Mouse (Mus musculus): ENCODE results near the gene Mier2. TPM values are rescaled to one million over a fixed set of nuclear protein-coding genes. Genes with fewer than 3 reads are reported as not detected.

Gene Mier2
- total and polyA plus RNA-seq, 2 experiments from 2014 or later, result 43.3 to 95.6 TPM

DNA sequence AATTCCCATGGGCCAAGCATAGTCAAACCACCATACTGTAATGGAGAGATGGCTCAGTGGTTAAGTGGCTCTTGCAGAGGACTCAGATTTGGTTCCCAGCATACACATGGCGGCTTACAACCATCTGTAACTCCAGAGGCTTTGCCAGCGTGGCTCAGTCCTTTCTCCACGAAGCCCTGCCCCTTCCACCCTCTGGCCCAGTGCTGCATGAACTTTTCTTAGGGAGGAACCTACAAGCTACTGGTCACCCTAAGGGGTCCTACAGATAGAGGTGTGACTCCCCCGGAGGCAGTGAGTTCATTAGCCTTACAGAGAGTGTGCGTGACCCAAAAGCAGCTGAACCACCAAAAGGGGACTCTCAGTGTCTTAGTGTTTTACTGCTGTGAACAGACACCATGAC is 2.0 kb upstream of the Mier2 start:
- Histone ChIP-seq H3K9me3 (ENCODE audit: low read length) (no peaks in the 10 kb centered on the region), H3K27me3 (ENCODE audit: insufficient read depth, low read length) (no peaks in the 10 kb centered on the region), H3K36me3 (ENCODE audit: insufficient read depth, low read length) (no peaks in the 10 kb centered on the region), H3K27ac (ENCODE audit: low read depth, low read length) (no peak overlapping the region), H3K4me3 (ENCODE audit: low read depth, low read length) (no peak overlapping the region), H3K4me1 (ENCODE audit: insufficient read depth, low read length) (peaks cover 8% of the 10 kb centered on the region), H3K9ac (replicated peaks; ENCODE audit: low read length, poor library complexity, severe bottlenecking) (no peak overlapping the region), H3K4me2 (ENCODE audit: low read depth, low read length, poor library complexity, severe bottlenecking) (no peak overlapping the region)
- no peak for ATAC-seq (ENCODE audit: low FRiP score)
- TF ChIP-seq CTCF (IDR thresholded peaks at IDR 0.05), result no peak
- WGBS, result 92% methylated on average over 5 of the region's 5 CpGs
- DNase-seq (ENCODE audit: low spot score), result no peak

DNA sequence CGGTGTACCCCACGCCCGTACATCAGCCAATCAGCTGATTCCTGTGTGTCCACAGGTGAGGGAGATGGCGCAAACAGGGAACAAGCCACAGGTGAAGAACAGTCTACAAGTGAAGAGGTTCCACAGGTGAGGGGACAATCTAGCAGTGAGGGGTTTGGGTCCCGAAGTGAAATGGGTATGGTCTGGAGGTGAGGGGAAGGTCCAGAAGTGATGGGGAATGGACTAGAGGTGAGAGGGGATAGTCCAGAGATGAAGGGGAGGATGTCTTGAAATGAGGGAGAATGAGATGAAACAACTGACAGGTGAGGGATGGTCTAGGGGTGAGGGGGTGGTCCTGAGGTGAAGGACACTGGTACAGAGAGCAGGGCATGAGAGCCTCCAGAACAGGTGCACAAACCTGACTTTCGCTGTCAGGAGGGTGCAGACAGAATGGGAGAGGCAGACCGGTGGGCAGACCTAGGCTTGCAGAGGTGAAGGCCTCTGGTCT is 282 bp upstream of the Mier2 start:
- Histone ChIP-seq H3K36me3 (ENCODE audit: insufficient read depth, low read length) (no peaks in the 10 kb centered on the region), H3K27ac (ENCODE audit: low read depth, low read length) (no peak overlapping the region; the same call in 1 of the 2 replicates), H3K4me1 (ENCODE audit: insufficient read depth, low read length) (peaks cover 8% of the 10 kb centered on the region), H3K9ac (replicated peaks; ENCODE audit: low read length, poor library complexity, severe bottlenecking) (peak overlapping the region; percentile 75), H3K4me3 (ENCODE audit: low read depth, low read length) (peak overlapping the region; percentile 87), H3K27me3 (ENCODE audit: insufficient read depth, low read length) (no peaks in the 10 kb centered on the region), H3K4me2 (ENCODE audit: low read depth, low read length, poor library complexity, severe bottlenecking) (peak overlapping the region; percentile 87), H3K9me3 (ENCODE audit: low read length) (no peaks in the 10 kb centered on the region)
- 24% methylated on average over 7 of the region's 7 CpGs for WGBS
- no peak for ATAC-seq (ENCODE audit: low FRiP score)
- DNase-seq (ENCODE audit: low spot score), result no peak
- TF ChIP-seq CTCF (IDR thresholded peaks at IDR 0.05), result no peak

DNA sequence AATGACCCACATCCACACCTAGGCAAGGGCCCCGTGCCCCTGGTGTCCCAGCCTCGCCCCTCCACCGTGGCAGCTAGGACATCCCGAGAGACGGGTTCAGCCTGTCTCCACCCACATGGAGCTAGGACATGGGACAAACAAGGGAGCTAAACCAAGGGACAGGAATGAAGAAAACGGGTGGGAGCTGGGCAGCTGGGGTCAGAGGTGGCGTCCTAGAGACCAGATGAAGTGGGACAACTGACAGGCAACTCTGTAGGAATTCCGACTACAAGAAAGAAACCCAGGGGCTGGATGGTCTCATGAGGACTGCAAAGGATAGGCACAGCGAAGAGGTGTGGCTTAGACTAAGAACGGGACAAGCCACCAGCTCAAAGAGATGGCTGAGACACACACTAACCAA is 1.3 kb downstream of the Mier2 start:
- Histone ChIP-seq H3K4me1 (ENCODE audit: insufficient read depth, low read length) (peaks cover 8% of the 10 kb centered on the region), H3K4me3 (ENCODE audit: low read depth, low read length) (peak overlapping the region; percentile 87), H3K4me2 (ENCODE audit: low read depth, low read length, poor library complexity, severe bottlenecking) (peak overlapping the region; percentile 87), H3K27ac (ENCODE audit: low read depth, low read length) (no peak overlapping the region), H3K36me3 (ENCODE audit: insufficient read depth, low read length) (peaks cover 16% of the 10 kb centered on the region), H3K9ac (replicated peaks; ENCODE audit: low read length, poor library complexity, severe bottlenecking) (peak overlapping the region; percentile 75), H3K27me3 (ENCODE audit: insufficient read depth, low read length) (no peaks in the 10 kb centered on the region), H3K9me3 (ENCODE audit: low read length) (no peaks in the 10 kb centered on the region)
- TF ChIP-seq CTCF (IDR thresholded peaks at IDR 0.05), result no peak
- ATAC-seq (ENCODE audit: low FRiP score) (no peak), DNase-seq (ENCODE audit: low spot score) (no peak)
- WGBS, result 35% methylated on average over 10 of the region's 10 CpGs

DNA sequence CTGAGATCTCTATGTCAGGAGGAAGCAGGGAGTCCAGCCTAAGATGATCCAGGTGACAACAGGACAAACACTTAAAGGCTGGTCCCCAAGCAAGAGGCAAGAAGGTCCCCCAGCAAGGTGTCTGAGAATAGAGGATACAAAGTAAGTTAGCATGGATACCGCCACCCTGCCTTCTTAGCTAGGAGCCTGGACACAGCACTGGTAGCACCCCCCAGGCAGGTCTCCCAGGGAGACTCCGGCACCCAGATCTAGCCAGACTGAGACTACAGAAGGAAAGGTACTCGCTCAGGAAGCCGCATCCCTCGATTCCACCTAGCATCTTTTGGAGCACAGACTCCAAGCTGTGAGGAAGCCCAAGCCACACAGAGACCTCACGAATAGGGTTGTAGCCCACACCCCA is 1.8 kb downstream of the Mier2 start:
- no peaks in the 10 kb centered on the region for H3K9me3 ChIP-seq (ENCODE audit: low read length)
- H3K36me3 ChIP-seq (ENCODE audit: insufficient read depth, low read length), result peaks cover 21% of the 10 kb centered on the region
- H3K9ac ChIP-seq (replicated peaks; ENCODE audit: low read length, poor library complexity, severe bottlenecking), result 0 out of 2 replicates have a peak overlapping the region, but pooled peaks have one; percentile 19
- H3K4me2 ChIP-seq (ENCODE audit: low read depth, low read length, poor library complexity, severe bottlenecking), result peak overlapping the region; percentile 87; the same call in 1 of the 2 replicates
- H3K27me3 ChIP-seq (ENCODE audit: insufficient read depth, low read length), result no peaks in the 10 kb centered on the region
- no peak overlapping the region for H3K27ac ChIP-seq (ENCODE audit: low read depth, low read length)
- 0 out of 2 replicates have a peak overlapping the region, but pooled peaks have one; percentile 87 for H3K4me3 ChIP-seq (ENCODE audit: low read depth, low read length)
- DNase-seq (ENCODE audit: low spot score), result no peak
- WGBS, result 93% methylated on average over 6 of the region's 6 CpGs
- no peak for ATAC-seq (ENCODE audit: low FRiP score)
- no peak for TF ChIP-seq CTCF (IDR thresholded peaks at IDR 0.05)
- H3K4me1 ChIP-seq (ENCODE audit: insufficient read depth, low read length), result peaks cover 8% of the 10 kb centered on the region

DNA sequence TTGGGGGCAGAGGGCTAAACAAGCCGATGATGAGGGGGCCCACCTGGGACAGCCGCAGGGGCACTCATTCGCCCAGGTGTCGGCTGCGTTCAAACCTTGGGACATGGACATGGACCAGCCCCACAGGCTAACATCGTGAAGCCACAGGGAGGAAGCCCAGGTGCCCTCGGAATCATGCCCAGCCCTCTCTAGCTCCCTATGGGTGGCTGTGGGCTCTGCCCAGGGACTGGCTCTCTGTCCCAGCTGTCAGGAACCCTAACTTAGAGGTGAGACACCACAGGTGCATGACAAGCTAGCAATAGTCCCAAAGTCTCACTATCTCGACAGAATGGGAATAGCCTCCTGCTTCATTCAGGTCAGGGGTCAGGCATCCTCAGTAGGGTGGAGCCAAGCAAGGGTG is 2.5 kb downstream of the Mier2 start:
- 91% methylated on average over 8 of the region's 8 CpGs for WGBS
- H3K9me3 ChIP-seq (ENCODE audit: low read length), result no peaks in the 10 kb centered on the region
- H3K4me1 ChIP-seq (ENCODE audit: insufficient read depth, low read length), result peaks cover 8% of the 10 kb centered on the region
- ATAC-seq (ENCODE audit: low FRiP score), result no peak
- peaks cover 27% of the 10 kb centered on the region for H3K36me3 ChIP-seq (ENCODE audit: insufficient read depth, low read length)
- no peak for TF ChIP-seq CTCF (IDR thresholded peaks at IDR 0.05)
- DNase-seq (ENCODE audit: low spot score), result no peak
- H3K27ac ChIP-seq (ENCODE audit: low read depth, low read length), result no peak overlapping the region
- no peaks in the 10 kb centered on the region for H3K27me3 ChIP-seq (ENCODE audit: insufficient read depth, low read length)
- no peak overlapping the region for H3K4me2 ChIP-seq (ENCODE audit: low read depth, low read length, poor library complexity, severe bottlenecking)
- H3K9ac ChIP-seq (replicated peaks; ENCODE audit: low read length, poor library complexity, severe bottlenecking), result no peak overlapping the region
- no peak overlapping the region for H3K4me3 ChIP-seq (ENCODE audit: low read depth, low read length)

DNA sequence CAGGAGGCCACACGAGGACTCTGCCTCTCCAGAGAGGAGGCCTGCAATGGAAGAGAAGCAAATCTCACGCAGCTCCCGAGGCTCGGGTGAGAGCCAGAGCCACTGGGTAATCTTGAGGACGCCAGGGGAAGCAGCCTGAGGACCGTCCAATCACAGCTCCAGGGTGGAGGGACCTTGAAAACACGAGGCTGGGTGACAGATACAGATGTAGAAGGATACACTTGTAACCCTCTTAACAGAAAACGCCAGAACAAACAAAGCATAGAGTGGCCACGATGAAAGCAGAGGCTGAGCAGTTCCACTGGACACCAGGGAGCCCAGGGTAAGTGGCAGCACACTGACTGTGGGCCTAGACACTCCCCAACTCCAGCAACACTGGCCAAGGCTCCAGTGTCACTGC is 4.6 kb downstream of the Mier2 start:
- DNase-seq (ENCODE audit: low spot score) (no peak), ATAC-seq (ENCODE audit: low FRiP score) (no peak)
- Histone ChIP-seq H3K9me3 (ENCODE audit: low read length) (no peaks in the 10 kb centered on the region), H3K4me3 (ENCODE audit: low read depth, low read length) (no peak overlapping the region), H3K27ac (ENCODE audit: low read depth, low read length) (no peak overlapping the region), H3K36me3 (ENCODE audit: insufficient read depth, low read length) (peaks cover 46% of the 10 kb centered on the region), H3K4me1 (ENCODE audit: insufficient read depth, low read length) (peaks cover 8% of the 10 kb centered on the region), H3K4me2 (ENCODE audit: low read depth, low read length, poor library complexity, severe bottlenecking) (no peak overlapping the region), H3K9ac (replicated peaks; ENCODE audit: low read length, poor library complexity, severe bottlenecking) (no peak overlapping the region), H3K27me3 (ENCODE audit: insufficient read depth, low read length) (no peaks in the 10 kb centered on the region)
- no peak for TF ChIP-seq CTCF (IDR thresholded peaks at IDR 0.05)
- WGBS, result 84% methylated on average over 9 of the region's 9 CpGs
